ENCODE assay signal across 8 mouse cellular contexts in genomic region chr7:114415336-114416020, GRCm38 (mm10). TPM values are rescaled to one million over a fixed set of nuclear protein-coding genes. Genes with fewer than 3 reads are reported as not detected.
A peak's percentile ranks its signal among the peaks of the same experiment; 100 is the strongest.
DNase-seq lines count a peak whose midpoint lies in the region; ATAC-seq and TF ChIP-seq lines count a peak whose summit lies in the region.

No protein-coding gene starts in this region.

- H3K9ac ChIP-seq in ES-Bruce4 (ENCODE audit: low read depth, poor library complexity, severe bottlenecking) = peak overlapping the region; percentile 99
- H3K9ac ChIP-seq in forebrain, embryonic 15.5 days (replicated peaks) = peak overlapping the region; percentile 91
- peak overlapping the region; percentile 96 for H3K9ac ChIP-seq in hindbrain, embryonic 12.5 days

- peaks cover 10% of the 10 kb centered on the region; the same call in 1 of the 2 replicates for H3K9me3 ChIP-seq in ES-Bruce4 (replicated peaks; ENCODE audit: control insufficient read depth, insufficient read depth, low read length, poor library complexity, severe bottlenecking)
- H3K9me3 ChIP-seq in forebrain, embryonic 15.5 days = no peaks in the 10 kb centered on the region
- no peaks in the 10 kb centered on the region for H3K9me3 ChIP-seq in hindbrain, embryonic 12.5 days (replicated peaks)
- H3K9me3 ChIP-seq in megakaryocyte, embryonic 14.5 days = no peaks in the 10 kb centered on the region

- TF ChIP-seq EP300 in ES-Bruce4 (IDR thresholded peaks at IDR 0.05; ENCODE audit: insufficient read depth, low read depth, low read length) = no peak

- TF ChIP-seq CTCF in ES-Bruce4 (IDR thresholded peaks at IDR 0.05; ENCODE audit: low read depth, low read length) = no peak
- TF ChIP-seq CTCF in brain, embryonic 14.5 days (IDR thresholded peaks at IDR 0.05; ENCODE audit: borderline replicate concordance, extremely low read depth, insufficient read depth, insufficient read length) = no peak
- no peak for TF ChIP-seq CTCF in left cerebral cortex, adult 2 months (IDR thresholded peaks at IDR 0.05)

- no peaks in the 10 kb centered on the region for H3K36me3 ChIP-seq in ES-Bruce4 (ENCODE audit: control insufficient read depth, insufficient read depth, low read length, poor library complexity, severe bottlenecking)
- no peaks in the 10 kb centered on the region for H3K36me3 ChIP-seq in forebrain, embryonic 15.5 days
- H3K36me3 ChIP-seq in hindbrain, embryonic 12.5 days = no peaks in the 10 kb centered on the region
- no peaks in the 10 kb centered on the region for H3K36me3 ChIP-seq in megakaryocyte, embryonic 14.5 days (replicated peaks; ENCODE audit: low read length)

- TF ChIP-seq POLR2A in ES-Bruce4 (IDR thresholded peaks at IDR 0.05; ENCODE audit: insufficient read depth, low read length) = no peak
- peak; percentile 60 for TF ChIP-seq POLR2A in brain, embryonic 14.5 days (IDR thresholded peaks at IDR 0.05; ENCODE audit: borderline replicate concordance, extremely low read depth, insufficient read depth, insufficient read length, poor library complexity, severe bottlenecking)

- intact Hi-C loops in left cerebral cortex, adult 2 months (cut with DNase I) = loop anchor here (1.0 to 5.0 kb wide), 3 partner anchors 82 to 139 kb away; partner anchors contain the start of gene Psma1

- peak overlapping the region; percentile 61 for H3K4me3 ChIP-seq in ES-Bruce4 (ENCODE audit: low read depth, low read length)
- H3K4me3 ChIP-seq in forebrain, embryonic 15.5 days = peak overlapping the region; percentile 92
- peak overlapping the region; percentile 95 for H3K4me3 ChIP-seq in hindbrain, embryonic 12.5 days
- peak overlapping the region; percentile 86 for H3K4me3 ChIP-seq in left cerebral cortex, adult 2 months
- H3K4me3 ChIP-seq in megakaryocyte, embryonic 14.5 days (replicated peaks) = peak overlapping the region; percentile 95

- peak overlapping the region; percentile 69 for H3K4me2 ChIP-seq in forebrain, embryonic 15.5 days (replicated peaks)
- H3K4me2 ChIP-seq in hindbrain, embryonic 12.5 days (replicated peaks) = peak overlapping the region; percentile 80

- peak; percentile 77 for DNase-seq in brain, embryonic 14.5 days (ENCODE audit: low read depth)
- peak in 1 of 2 experiments; percentile 54 for DNase-seq in left cerebral cortex, adult 2 months (ENCODE audit: extremely low spot score in 1 of 2, low spot score in 2 of 2)
- DNase-seq in right cerebral cortex, postnatal 4 days = peak; percentile 63
- DNase-seq in c-Kit-positive CD71-positive TER-119-positive erythroid progenitor cells, embryonic 14.5 days (ENCODE audit: low spot score) = no peak

- H3K27me3 ChIP-seq in ES-Bruce4 (ENCODE audit: control insufficient read depth, insufficient read depth, low read length, poor library complexity, severe bottlenecking) = peaks cover 17% of the 10 kb centered on the region
- no peaks in the 10 kb centered on the region for H3K27me3 ChIP-seq in forebrain, embryonic 15.5 days
- H3K27me3 ChIP-seq in hindbrain, embryonic 12.5 days = no peaks in the 10 kb centered on the region
- H3K27me3 ChIP-seq in megakaryocyte, embryonic 14.5 days (replicated peaks) = peaks cover 48% of the 10 kb centered on the region

- WGBS in forebrain, embryonic 15.5 days = under 1% methylated on average over 83 of the region's 103 CpGs
- under 1% methylated on average over 72 of the region's 103 CpGs for WGBS in hindbrain, embryonic 12.5 days

- ATAC-seq in forebrain, embryonic 15.5 days (replicated peaks) = peak; percentile 82
- ATAC-seq in hindbrain, embryonic 12.5 days (ENCODE audit: low FRiP score) = peak; percentile 81

- H3K27ac ChIP-seq in ES-Bruce4 (ENCODE audit: insufficient read depth, low read length) = no peak overlapping the region
- H3K27ac ChIP-seq in forebrain, embryonic 15.5 days (replicated peaks) = peak overlapping the region; percentile 97
- peak overlapping the region; percentile 95 for H3K27ac ChIP-seq in hindbrain, embryonic 12.5 days
- peak overlapping the region; percentile 90 for H3K27ac ChIP-seq in left cerebral cortex, adult 2 months

- no peaks in the 10 kb centered on the region for H3K4me1 ChIP-seq in ES-Bruce4 (ENCODE audit: control insufficient read depth, insufficient read depth, low read length)
- peaks cover 22% of the 10 kb centered on the region for H3K4me1 ChIP-seq in forebrain, embryonic 15.5 days
- peaks cover 19% of the 10 kb centered on the region for H3K4me1 ChIP-seq in hindbrain, embryonic 12.5 days
- peaks cover 19% of the 10 kb centered on the region for H3K4me1 ChIP-seq in megakaryocyte, embryonic 14.5 days

RNA-seq across cellular contexts. Expression of gene Pde3b, which starts 0.4 kb away (rescaled TPM):
- 10.3 and 15.7 TPM in 2 replicates for polyA plus RNA-seq in ES-Bruce4 (2011; ENCODE audit: insufficient read depth, insufficient read length, low read depth, missing spikeins)
- 10.0 and 10.5 TPM in 2 replicates for polyA plus RNA-seq in brain, embryonic 14.5 days (2012; rRNA removed)
- polyA plus RNA-seq in forebrain, embryonic 15.5 days (2015; fragmentation: Nextera tagmentation; extraction: Ambion mirVana) = 5.1 and 6.4 TPM in 2 replicates
- polyA plus RNA-seq in hindbrain, embryonic 12.5 days (2016; fragmentation: Nextera tagmentation; extraction: Ambion mirVana) = 10.3 and 11.8 TPM in 2 replicates
- 1 to 10 TPM; 7.3 to 9.9 TPM for total RNA-seq in left cerebral cortex, adult 2 months (2021)
- polyA plus RNA-seq in megakaryocyte, embryonic 14.5 days (2012; ENCODE audit: insufficient read depth, low replicate concordance) = 0.32 and 0.45 TPM in 2 replicates
